Mouse (Mus musculus) megakaryocyte, adult 5-6 weeks (primary cell): ENCODE measurements around the gene 1700069L16Rik. TPM values are rescaled to one million over a fixed set of nuclear protein-coding genes. Genes with fewer than 3 reads are reported as not detected.

Source experiments
- ATAC-seq: 2 replicates; pipeline ENCODE4 v1.8.0; 2016; ENCODE audit warnings: mild to moderate bottlenecking, inconsistent platforms; ENCODE audit not compliant: poor library complexity, severe bottlenecking
- total RNA-seq, 2 experiments: library from RNA; stranded (forward) in 1 of 2; stranded (reverse) in 1 of 2; fragments of 153-499, 151-499 nt in 1 of 2; fragments of 221-1000, 200-1000 nt in 1 of 2; gene quantifications; 2 replicates each; pipeline versions ENCODE4 v1.2.3 to v1.2.4; 2015 to 2017

The 1700069L16Rik gene
- total RNA-seq (2015) (not detected in 2 replicates), total RNA-seq (2017) (not detected in 2 replicates)

DNA sequence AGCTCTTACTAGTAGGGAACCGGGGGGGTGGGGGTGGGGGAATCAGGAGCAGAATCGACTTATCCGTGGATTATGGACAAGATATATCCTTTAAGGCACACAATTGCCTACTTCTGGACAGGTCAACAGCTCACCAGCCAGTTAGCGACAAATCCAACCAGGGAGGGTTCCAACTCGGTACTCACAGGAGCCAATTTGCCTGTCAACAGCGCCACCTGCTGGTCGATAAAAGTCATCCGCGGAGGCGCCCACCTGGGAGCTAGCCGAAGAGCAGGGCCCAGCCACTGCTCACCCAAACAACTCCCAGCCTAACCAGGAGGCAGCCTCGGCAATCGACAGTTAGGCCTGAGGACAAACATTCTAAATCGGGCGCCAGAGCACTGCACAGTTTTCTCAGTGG lies at the start of gene 1700069L16Rik:
Gene 1700069L16Rik (minus strand): TSS at position 327 of the 400 bp plus-strand sequence.
- ATAC-seq, result peak; percentile 79

DNA sequence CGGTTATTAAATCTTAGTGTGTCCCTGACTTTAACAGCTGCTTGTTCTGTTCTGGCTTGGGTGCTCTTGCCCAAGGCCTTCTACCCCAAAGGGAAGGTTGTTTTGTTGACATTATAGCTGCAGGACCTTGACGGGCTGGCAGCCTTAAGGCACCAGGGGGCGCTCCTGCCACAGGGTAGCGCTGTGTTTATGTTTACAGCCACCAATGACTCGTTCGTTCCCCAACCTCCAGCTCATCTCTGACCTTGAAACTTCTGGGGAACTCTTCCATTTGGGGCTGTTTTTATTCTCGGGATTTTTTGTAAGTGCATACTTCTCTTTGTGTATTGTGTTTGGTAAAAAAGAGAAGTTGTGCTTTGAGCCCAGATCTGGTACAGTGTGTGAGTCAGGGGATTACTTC lies 49.1 kb upstream of the 1700069L16Rik start:
- peak; percentile 48 for ATAC-seq

DNA sequence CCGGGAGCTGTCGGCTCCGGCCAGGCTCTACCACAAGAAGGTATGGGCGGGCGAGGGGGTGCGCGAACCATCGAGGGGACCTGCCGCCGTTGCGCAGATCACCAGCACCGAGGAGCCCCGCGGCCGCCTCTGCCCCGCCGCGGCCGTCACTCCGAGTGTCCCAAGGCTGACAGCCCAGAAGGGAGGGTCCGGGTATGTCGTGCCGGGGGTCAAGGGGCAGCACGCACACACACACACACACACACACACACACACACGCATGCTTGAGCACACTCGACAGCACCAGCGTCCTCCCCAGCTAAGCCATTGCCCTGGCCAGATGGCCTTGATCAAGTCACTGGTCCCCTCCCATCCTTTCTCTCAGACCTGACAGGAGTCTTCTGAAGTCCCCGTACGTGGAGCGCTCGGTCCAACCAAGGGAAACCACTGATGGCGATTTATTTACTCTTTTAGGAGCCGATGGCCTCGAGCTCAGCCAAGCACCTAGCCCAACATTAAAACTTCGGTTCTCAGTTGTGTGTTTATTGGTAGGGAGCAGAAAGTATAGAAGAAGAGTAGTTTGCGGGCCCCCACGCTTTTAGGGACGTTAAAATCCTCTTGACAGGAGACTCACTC lies 48.4 kb upstream of the 1700069L16Rik start:
- no peak for ATAC-seq

DNA sequence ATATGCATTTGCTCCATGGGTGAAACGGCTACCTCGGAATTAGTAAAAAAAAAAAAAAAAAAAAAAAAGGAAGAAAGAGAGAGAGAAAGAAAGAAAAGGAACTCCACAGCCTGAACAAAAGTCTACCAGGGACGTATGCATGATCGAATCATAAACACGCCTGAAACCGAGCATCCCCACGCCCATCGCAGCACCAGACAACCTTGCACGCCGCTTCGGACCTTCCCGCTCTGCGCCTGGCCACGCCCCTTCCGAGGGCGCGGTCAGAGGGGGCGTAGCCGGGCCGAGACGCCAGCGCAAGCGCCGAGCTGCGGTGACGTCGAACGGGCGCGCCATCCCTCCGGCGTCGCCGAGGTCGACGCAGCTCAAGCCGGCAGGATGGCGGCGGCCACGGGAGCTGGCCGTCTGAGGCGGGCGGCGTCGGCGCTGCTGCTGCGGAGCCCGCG lies 47.9 kb upstream of the 1700069L16Rik start, which contains the start of the genes Sart3 and Iscu:
Gene Sart3 (minus strand): TSS at position 61 of the 446 bp plus-strand sequence.
Gene Iscu (plus strand): TSS at position 299 of the 446 bp plus-strand sequence.
- ATAC-seq, result peak; percentile 67

DNA sequence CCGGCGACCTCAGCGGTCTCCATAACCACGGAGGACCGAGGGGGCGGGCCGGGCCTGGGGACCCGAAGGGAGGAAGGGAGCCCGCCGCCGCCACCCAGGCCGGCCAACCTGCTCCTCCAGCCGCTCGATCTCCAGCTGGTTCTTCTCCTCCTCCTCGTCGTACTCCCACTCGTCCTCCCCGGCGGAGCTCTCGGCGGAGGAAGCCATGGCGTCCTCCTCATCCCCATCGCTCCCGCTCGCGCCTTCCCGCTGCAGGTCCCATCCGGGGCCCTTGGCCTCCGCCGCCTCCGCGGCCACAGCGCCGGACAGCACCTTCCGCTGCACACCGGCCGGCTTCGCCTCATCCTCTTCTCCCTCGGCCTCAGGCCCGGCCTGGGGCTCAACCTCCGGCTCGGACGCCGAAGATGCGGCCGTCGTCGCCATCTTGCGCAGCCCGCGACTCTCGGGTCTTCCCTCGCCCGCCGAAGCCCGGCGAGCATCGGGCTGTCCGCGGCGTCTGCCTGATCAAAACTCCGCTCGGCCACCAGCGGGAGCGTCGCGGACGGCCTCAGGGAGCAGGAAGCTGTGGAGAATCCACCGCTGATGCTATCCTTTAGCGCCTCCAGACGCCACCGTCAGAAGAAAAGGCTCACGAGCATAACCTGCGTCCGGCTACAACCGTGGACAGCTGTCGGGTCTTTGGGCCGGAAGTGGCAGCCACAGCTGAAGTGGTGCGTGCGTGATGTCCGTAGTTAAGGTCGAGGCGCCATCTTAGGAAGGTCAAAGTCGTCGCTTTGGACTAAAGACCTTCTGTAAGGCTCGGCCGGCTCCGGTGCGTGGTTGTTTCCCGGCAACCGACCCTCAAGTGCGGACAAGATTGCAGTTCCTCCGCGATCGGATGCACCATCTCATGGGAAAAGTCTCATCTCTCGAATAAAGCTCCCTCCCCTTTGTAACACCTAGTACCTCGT lies 46.9 kb upstream of the 1700069L16Rik start:
- ATAC-seq, result peak; percentile 64

DNA sequence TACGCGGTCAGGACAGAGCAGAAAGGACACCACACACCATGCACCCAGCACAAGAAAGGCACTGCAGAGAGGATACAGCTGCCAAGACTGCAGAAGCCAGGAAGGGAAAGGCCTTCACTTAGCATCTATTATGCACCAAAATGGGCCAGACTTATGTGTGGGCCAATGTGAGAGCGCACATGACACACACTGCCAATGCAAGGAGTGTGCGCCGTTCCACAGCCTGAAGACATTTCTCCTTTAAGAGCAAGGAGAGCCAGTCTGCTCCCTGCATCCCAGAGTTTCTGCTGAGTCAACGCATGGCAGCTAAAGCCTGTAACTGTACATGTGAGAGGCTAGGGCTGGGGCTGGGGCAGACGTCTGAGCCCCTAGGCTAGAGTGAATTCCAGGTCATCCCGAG lies 44.2 kb upstream of the 1700069L16Rik start:
- ATAC-seq, result no peak

DNA sequence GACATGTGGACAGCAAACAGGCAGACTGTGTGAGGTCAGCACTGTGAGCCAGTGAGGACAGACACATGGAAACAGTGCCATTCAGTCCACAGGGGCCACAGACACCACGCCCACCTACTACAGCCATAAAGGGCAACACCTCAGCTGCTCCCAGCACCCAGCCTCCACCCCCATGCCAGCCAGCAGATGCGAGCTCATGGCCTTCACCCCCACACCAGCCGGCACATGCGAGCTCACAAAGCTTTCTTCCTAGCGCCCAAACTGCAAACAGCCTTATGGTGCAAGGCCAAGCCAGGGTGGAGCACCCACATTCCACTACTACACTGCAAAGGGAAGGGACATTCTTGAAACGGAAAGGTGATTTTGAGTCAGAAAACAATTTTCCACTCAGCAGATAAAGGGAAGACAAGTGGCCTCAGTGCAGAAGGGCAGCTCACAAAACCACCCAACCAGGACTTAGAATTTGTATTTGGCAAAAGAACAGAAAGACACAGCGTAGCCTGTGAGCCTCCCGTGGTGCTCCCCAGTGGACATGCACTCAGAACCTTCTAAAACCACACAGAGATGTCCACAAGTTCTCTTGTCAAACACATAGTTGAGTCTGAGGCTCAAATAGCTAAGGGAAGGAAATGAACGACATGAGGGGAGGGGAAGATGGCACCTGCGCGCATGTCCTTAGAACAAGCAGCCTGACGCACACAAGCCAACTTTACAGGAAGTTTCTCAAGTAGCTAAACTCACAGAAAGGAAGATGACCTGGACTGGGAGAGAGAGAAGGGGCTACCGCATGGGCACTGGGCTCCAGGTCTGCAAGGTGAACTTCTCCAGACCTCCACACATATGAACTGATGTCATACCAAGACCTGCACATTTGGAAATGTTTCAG lies 41.3 kb upstream of the 1700069L16Rik start:
- ATAC-seq, result peak; percentile 53

DNA sequence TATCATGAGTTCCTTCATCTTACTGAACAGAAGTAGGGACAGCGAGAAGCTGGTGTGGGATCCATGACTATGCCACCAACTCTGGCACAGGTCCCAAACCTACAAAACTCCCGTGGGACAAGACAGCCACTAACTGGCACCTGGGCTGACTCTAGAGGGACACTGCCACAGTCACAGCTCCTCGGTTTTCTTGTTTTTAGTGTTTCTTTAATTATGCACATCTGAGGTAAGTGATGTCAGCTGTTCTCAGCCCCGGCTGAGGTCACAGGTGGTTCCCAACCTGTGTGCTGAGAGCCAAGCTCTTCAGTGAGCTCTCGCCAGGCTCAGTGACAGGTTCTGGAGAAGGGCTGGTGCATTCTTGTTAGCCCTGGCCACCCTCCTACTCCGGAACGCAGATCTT lies 39.9 kb upstream of the 1700069L16Rik start:
- no peak for ATAC-seq

DNA sequence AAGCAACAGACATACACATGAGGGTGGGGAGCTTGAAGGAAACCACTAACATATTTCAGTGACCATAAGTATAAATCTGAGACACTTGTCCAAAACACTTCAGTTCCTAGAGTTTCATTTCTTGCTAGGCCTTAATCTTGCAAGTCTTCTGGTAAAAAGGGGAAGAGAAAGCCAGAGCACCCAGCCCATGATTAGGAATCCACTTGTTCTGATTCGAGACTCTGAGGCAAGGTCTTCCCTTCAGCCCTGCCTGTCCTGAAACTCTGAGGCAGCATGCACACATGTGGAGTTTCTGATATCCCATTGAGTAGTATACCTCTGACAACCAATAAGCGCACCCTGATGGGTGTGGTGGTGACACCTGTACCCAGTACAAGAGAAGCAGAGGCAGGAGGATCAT lies 37.0 kb upstream of the 1700069L16Rik start:
- ATAC-seq, result peak; percentile 60

DNA sequence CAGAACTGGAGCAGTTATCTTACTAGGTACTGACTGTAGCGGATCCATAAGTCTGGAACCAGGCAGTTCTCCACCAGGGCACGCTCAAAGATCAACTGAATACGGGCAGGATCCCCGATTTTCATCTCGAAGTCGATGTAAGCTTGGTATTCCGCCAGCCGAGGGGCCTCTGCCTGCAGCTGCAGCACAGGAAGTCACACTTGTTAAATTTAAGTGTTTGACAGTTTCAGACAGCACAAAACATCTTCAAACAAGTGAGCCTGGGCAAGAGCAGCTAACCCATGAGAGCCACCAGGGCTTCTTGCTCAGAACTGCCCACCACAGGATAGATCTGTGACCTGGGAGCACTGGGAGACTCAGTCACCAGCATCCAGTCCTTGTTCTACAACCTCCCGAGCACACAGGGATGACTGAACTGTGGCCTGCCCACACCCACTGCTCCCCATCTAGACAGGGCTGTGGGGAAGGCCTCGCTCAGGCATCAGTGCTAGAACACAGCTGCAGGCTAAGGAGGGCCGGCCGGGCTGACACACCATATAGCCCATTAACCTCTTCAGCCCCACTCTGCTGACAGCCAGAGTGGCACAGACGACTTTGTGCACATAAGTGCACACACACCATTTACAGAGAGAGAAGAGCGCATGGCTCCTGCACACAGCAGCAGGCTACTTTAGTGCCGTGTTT lies 30.9 kb upstream of the 1700069L16Rik start:
- ATAC-seq, result no peak

DNA sequence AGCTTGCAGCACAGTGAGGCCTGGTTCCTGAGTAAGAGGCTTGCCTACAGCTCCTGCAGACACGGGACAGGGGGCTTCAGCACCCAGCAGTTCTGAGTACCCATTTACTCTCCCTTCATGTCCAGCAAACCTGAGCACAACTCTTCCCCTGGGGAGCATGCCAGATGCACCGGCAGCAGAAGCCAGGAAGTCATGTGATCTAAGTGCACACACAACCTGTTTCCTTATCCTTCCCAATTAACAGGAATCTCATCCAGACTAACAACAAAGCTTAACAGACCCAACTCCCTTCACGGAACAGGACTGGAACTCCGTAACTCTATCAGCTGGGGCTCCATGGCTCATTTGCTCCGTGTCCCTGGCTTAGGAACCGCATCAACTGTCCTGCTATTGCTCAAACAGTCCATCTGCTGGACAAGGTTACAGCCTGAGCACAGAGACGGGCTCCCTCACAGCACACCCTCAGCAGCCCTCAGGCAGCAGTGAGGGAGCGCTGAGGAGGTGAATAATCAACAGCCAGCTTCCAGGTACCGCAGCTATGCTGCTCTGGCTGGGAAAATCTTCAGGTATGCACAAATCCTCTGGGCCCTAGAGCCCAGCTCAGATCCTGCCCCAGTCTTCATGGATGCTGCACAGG lies 27.1 kb upstream of the 1700069L16Rik start:
- no peak for ATAC-seq

DNA sequence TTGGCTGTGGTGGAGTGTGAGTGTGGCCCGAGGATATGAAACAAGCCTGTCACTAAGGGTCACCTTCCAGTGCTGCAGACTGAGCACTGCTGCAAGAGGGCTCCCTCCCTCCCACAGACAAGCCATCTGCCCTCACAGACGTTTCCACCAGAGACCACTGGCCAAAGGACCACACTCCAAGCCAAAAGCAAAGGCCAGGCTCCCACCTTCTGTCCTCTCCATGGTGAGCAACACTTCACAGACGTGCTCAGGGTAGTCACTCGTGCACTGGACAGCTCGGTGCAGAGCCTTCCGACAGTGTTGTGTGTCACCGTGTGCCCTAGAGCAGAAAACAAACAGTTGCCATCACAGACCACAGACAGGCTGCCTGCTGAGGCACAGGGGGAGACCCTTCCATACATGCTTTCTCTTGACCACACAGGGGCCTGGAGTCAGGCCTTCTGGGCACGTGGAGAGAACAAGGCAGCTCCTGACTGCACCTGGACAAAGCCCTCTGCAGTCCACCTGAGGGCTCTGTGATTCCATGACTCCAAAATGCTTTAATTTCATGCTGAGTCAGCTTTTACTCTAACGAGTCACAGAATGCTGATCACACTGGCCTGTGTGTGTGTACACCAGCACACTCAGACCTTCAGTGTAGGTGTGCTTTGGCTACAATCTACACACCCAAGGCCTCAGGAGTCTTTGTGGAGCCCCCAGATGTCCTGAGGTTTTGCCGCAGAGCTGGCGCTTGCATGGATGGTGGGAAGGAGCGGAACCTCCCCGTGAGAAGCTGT lies 24.2 kb upstream of the 1700069L16Rik start:
- no peak for ATAC-seq

DNA sequence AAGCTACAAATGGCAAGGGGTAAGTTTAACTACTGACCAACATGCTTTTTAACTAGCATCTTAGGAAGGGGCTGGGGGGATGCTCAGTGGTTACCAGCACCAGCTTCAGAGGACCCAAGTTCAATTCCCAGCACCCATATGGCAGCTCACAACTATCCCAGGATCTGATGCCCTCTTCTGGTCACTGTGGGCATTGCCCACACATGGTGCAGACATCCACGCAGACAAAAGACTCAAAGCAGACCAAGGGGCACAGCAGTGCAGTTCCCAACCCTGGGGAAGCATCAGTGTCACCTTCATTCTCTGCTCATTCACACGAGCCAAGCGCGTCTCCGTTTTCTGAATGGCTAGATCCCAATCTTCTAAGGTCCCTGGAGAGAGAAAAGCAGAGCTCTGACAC lies 23.1 kb upstream of the 1700069L16Rik start:
- ATAC-seq, result no peak

DNA sequence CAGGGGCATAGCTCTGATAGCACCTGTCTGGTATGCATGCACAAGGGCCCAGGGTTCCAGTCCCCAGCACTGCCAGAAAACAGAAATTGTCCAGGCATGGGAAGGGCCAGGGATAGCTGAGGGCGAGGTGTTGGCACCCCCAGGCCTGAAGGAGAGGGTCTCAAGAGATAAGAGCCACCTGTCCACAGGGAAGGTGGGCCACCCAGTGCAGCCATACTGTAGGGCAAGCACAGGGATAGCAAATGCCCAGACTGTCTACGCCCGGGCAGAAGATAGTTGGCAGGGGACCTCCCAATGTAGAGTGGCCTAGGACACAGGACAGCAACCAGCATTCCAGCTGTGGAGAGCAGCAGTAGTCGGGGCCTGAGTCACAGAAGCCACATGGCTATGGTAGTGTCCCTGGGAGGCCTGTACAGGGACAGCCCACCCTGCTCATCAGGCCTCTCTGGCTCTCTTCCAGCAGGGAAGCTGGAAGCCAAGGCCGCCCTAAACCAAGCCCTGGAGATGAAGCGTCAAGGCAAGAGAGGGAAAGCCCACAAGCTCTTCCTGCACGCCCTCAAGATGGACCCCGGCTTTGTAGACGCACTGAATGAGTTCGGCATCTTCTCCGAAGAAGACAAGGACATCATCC lies 13.2 kb upstream of the 1700069L16Rik start:
- ATAC-seq, result no peak

DNA sequence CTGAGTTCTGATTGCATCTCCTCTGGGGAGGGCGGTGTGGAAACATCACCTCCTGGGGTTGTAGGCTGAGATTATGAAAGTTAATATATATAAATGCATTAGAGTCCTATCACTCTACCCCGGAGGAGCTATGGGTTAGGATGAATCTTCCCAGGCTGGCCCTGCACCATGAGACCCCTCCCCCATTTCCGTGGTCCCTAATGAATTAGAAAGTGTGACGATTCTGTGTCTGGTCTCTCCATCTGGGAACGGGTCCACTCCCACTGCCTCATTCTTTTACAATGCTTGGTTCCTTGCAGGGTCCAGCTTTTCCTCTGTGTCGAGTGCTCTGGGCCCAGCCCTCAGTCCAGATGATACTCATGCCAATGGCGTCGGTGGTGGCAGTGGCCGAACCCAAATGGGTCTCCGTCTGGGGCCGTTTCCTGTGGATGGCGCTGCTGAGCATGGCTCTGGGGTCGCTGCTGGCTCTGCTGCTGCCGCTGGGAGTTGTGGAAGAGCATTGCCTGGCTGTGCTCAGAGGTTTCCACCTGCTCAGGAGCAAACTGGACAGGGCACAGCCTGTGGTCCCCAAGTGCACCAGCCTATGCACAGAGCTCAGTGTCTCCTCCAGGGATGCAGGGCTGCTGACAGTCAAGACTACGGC lies 12.1 kb upstream of the 1700069L16Rik start:
- ATAC-seq, result no peak

DNA sequence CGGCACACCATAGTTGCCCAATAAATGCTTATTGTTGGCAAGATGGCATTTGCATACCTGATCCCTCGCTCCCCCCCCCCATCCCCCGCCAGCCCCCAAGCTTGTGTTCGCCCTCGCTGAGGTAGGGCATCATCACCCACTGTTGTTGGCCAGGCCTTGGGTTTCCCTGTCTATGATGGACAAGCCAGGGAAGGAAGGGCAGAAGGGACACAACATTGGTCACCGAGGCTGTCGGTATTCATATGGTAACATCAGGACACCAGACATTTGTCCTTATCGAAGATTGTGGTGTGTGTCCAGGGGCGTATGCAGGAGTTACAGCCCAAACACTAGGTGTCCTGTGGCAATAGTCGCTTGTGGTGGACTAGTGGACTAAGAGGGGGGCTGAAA lies 11.5 kb upstream of the 1700069L16Rik start:
- 0 out of 2 replicates have a peak, but pooled peaks have one; percentile 3 for ATAC-seq

DNA sequence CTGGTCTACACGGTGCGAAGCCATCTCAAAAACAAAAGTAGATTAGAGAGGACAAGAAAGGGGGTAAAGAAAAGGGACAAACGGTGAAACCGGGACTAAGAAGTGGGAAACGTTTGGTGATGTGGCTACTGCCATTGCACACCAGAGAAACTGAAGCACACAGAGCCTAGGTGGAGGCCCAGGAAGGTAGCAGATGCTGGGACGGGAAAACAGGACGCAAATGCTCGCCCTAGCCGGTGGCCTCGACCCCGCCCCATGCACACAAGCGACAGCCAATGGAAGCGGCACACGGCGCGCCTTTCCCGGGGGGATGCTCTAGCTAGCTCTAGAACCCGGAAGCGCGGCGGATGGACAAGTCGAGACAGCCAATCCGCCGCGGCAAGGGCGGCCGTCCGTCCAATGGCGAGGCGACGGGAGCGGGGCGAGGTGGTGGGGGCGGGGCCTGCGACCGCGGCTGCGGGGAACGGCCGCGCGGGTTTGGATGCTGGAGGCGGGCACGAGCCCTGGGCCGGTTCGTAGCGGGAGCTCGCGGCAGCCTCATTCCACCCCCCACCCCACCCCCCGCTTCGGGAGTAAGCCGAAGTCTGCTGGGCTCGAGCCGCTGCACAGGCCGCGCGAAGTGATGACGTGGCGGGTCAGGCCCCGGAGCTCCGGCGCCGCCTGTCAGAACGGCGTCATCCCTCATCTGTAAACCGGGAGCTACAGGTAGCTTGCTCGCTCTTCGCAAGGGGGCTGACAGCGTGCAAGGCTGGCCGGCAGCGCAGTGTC lies 11.0 kb upstream of the 1700069L16Rik start, which contains the start of gene Ficd:
Gene Ficd (plus strand): TSS at position 459 of the 768 bp plus-strand sequence.
- peak; percentile 94 for ATAC-seq
